Mouse (Mus musculus): ENCODE measurements around the gene Sv2a.

DNA sequence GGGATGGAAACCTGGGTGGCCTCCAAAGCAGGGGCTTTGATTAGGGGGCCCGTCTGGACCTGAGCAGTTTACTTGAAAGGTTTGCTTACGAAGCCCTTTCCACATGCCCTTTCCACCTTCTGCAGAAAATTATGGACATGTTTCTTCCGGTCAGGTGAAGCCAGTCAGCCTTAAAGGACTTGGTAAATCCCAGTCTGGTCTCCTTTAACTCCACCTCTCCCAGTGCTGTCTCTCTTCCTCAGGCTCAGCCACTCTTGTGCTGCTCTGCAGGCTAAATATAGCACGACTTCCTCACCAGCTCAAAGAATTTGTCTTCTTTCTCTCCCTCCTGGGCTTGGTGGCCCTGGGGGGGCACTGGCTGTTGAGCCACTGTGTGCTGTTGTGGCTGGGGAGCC is 1.4 kb downstream of the Sv2a start:
- TF ChIP-seq CTCF (IDR thresholded peaks at IDR 0.05; ENCODE audit: borderline replicate concordance, insufficient read depth, low read depth, low read length): no peak
- no peak for TF ChIP-seq POLR2A (IDR thresholded peaks at IDR 0.05; ENCODE audit: borderline replicate concordance, insufficient read depth, low read length)
